Mouse (Mus musculus) central nervous system, embryonic 11.5 days (tissue): ENCODE results near the gene Arhgap6. TPM values are rescaled to one million over a fixed set of nuclear protein-coding genes. Genes with fewer than 3 reads are reported as not detected.

Experiments
- polyA plus RNA-seq: library from polyadenylated mRNA; depleted of rRNA; stranded (reverse); fragments of >200 nt; gene quantifications from 2 replicates; pipeline ENCODE4 v1.2.3, GENCODE M21; 2012; rRNA removed

Gene Arhgap6
- 1.1 and 1.6 TPM in 2 replicates for polyA plus RNA-seq

GRCm38 (mm10) chrX:168794974-168795858 is at the start of gene Arhgap6:
Gene Arhgap6, plus strand, starts transcription at chrX:168795099.

GRCm38 (mm10) chrX:169187100-169187499 is 392.2 kb downstream of the Arhgap6 start, which contains the start of gene Amelx:
Gene Amelx, minus strand, starts transcription at chrX:169187200.

GRCm38 (mm10) chrX:169319945-169320667 is 525.2 kb downstream of the Arhgap6 start, which contains the start of gene Hccs:
Gene Hccs, minus strand, starts transcription at chrX:169320372.

Other genes with a start within 250 kb of the Arhgap6 start
- gene Frmpd4, start 217.9 kb upstream of the Arhgap6 start, polyA plus RNA-seq, result 0.17 and 0.20 TPM in 2 replicates
- gene Msl3, start 121.2 kb upstream of the Arhgap6 start, polyA plus RNA-seq, result 22.7 and 31.6 TPM in 2 replicates